Mouse (Mus musculus) small intestine, adult 2 months (tissue): ENCODE results near the gene Gm17604. TPM values are rescaled to one million over a fixed set of nuclear protein-coding genes. Genes with fewer than 3 reads are reported as not detected.

Experiments used
- H3K27ac ChIP-seq: fragments of 200-500 bp; 2 replicates; pipeline ENCODE4 v1.5.1; 2012; ENCODE audit warnings: low read depth, low read length, control low read depth, inconsistent platforms; ENCODE audit not compliant: insufficient read depth
- H3K27me3 ChIP-seq: fragments of 200-500 bp; 2 replicates; pipeline ENCODE4 v1.6.1; 2012; ENCODE audit warnings: mild to moderate bottlenecking, moderate library complexity, low read length, inconsistent platforms; ENCODE audit not compliant: control insufficient read depth, insufficient read depth
- H3K36me3 ChIP-seq: fragments of 200-500 bp; 2 replicates; pipeline ENCODE4 v1.6.1; 2012; ENCODE audit warnings: mild to moderate bottlenecking, low read length, control low read depth, inconsistent platforms; ENCODE audit not compliant: control insufficient read depth, insufficient read depth
- H3K4me1 ChIP-seq: fragments of 200-500 bp; 2 replicates; pipeline ENCODE4 v1.6.1; 2012; ENCODE audit warnings: low read length, inconsistent platforms, mixed read lengths; ENCODE audit not compliant: control insufficient read depth, insufficient read depth, insufficient read length
- H3K4me3 ChIP-seq: fragments of 200-500 bp; 2 replicates; pipeline ENCODE4 v1.5.1; 2012; ENCODE audit warnings: low read depth, mild to moderate bottlenecking, control low read depth, inconsistent platforms, low read length, moderate library complexity
- CTCF ChIP-seq: fragments of 200-500 bp; IDR thresholded peaks from 2 replicates; pipeline ENCODE4 v1.5.1; 2012; ENCODE audit warnings: low read depth, mild to moderate bottlenecking, control low read depth, inconsistent platforms, low read length, moderate library complexity, mixed read lengths; ENCODE audit not compliant: insufficient replicate concordance, insufficient read length; ENCODE audit errors: extremely low read depth
- POLR2A ChIP-seq: fragments of 200-500 bp; IDR thresholded peaks from 2 replicates; pipeline ENCODE4 v1.6.1; 2012; ENCODE audit warnings: low read depth, mild to moderate bottlenecking, control low read depth, inconsistent platforms, low read length, moderate library complexity
- WGBS: fragments of 180-500 bp; shearing (Covaris S2); methylation state at CpG from one replicate; pipeline ENCODE4 v1.1.7; 2018; 5-methylcytosine and 5-hydroxymethylcytosine counted together
- polyA plus RNA-seq: library from polyadenylated mRNA; depleted of rRNA; stranded (reverse); fragments of >200 nt; gene quantifications from 2 replicates; pipeline ENCODE4 v1.2.3, GENCODE M21; 2012; rRNA removed

Gm17604 gene
- polyA plus RNA-seq, result not detected in 2 replicates

DNA sequence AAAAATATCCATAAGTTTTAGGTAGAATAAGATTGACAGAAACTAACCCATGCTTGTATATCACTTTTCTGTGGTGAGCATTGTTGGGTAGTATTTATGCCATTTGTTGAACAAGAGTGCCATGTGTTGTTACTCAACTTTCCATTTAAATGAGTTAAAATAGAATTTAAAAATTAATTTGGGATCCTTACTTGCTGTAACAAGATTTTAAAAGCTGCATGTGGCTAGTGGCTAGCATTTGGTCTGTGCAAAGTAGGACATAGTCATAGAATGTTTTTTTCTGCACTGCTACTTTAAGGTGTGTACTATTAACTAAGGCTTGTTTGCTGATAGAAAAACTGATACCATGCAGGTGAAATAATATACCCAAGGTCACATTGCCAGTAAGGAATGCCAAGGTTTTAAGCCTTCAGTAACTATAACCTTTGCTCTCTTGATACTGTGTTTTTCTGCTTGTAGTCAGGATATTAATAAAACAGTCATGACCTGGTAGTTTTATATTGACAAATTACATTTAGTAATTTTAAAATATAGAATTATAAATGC is at the start of gene Gm17604:
Gene Gm17604, minus strand, starts transcription at position 51 of the 546 bp plus-strand sequence.
- Histone ChIP-seq H3K27me3 (no peaks in the 10 kb centered on the region), H3K27ac (no peak within 1 kb of the TSS), H3K4me1 (0 out of 2 replicates have a peak, but pooled peaks cover 2% of the 10 kb centered on the region), H3K4me3 (no peak within 1 kb of the TSS), H3K36me3 (no peaks in the 10 kb centered on the region)
- TF ChIP-seq CTCF, result no peak
- no peak for TF ChIP-seq POLR2A

DNA sequence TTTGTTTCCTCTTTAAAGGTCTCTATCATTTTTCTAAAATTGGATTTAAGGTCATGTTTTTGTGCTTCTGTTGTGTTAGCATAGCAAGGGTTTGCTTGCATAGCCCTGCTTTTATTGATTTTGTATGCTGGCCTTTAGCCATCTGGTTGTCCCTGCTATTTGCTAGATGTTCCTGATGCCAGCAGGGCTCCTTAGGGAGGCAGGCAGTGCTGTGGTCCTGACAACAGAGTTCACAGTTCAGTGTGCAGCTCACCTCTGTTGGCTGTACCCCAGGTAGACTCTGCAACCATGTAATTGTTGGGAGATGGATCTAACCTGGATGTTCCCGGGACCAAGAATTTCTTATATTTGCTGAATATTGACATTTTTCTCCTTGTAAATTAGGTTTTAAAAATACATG is 45.3 kb upstream of the Gm17604 start:
- WGBS, result 61% methylated on average over 1 of the region's 1 CpGs
- H3K4me3 ChIP-seq, result no peak overlapping the region
- no peaks in the 10 kb centered on the region for H3K27me3 ChIP-seq
- H3K36me3 ChIP-seq, result no peaks in the 10 kb centered on the region
- no peak overlapping the region for H3K27ac ChIP-seq
- H3K4me1 ChIP-seq, result no peaks in the 10 kb centered on the region
- TF ChIP-seq POLR2A, result no peak
- no peak for TF ChIP-seq CTCF

DNA sequence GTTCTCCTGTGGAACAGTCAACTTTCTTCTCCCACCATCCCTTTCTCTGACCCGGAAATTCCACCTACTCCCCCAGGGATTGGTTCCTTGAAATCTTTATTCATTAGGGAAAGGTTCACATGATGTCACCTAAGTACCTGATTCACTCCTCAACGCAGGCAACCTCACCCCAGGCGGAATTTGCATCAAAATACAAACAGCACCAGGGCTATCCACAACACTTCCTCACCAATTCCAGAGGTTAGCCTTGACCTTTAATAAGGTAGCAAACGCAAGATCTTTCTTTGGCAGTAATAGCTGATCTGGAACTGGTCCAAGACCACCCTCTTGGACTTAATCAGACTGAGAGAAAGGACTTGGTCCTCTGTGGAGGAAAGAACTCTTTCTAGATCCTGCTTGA is 1.5 kb downstream of the Gm17604 start:
- Histone ChIP-seq H3K27me3 (no peaks in the 10 kb centered on the region), H3K27ac (no peak overlapping the region), H3K4me1 (0 out of 2 replicates have a peak, but pooled peaks cover 2% of the 10 kb centered on the region), H3K36me3 (no peaks in the 10 kb centered on the region), H3K4me3 (no peak overlapping the region)
- TF ChIP-seq POLR2A (no peak), CTCF (no peak)
- WGBS, result 35% methylated on average over 4 of the region's 4 CpGs

DNA sequence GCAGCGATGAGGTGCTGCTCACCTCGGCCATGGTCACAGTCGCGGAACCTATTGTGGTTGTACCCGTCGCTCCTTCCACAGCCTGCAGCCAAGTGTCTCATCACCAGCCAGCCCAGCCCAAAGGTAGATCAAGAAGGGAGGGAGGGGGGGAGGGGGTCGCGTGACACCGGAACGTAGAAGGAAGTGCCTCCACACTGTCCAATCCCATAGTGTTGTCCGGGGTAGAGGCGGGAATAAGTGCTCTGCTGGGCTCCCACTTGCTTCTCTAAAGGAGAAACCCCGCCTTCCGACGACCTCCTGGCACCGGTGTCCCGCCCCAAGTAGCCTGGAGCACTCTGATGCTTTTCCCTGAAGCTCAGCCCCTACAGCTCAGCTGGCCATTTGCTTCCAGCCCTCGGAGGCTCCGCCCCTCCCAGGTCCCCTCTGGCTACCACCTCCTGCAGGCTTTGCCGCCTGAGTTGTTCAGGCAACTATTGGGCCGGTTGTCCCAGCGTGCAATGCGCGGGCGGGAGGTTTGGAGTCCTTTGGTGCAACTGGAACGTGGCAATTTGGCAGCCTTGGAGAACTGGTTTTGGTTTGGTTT is 24.3 kb downstream of the Gm17604 start, which contains the start of the genes Mospd2 and Fancb:
Gene Mospd2, minus strand, starts transcription at position 183 of the 583 bp plus-strand sequence.
Gene Fancb, plus strand, starts transcription at position 400 of the 583 bp plus-strand sequence.
- Histone ChIP-seq H3K36me3 (no peaks in the 10 kb centered on the region), H3K27me3 (no peaks in the 10 kb centered on the region), H3K4me1 (no peaks in the 10 kb centered on the region), H3K27ac (peak within 1 kb of the TSS; percentile 19), H3K4me3 (peak within 1 kb of the TSS; percentile 92)
- peak; percentile 36; the same call in 1 of the 2 replicates for TF ChIP-seq POLR2A
- no peak for TF ChIP-seq CTCF
- 3% methylated on average over 26 of the region's 26 CpGs for WGBS

DNA sequence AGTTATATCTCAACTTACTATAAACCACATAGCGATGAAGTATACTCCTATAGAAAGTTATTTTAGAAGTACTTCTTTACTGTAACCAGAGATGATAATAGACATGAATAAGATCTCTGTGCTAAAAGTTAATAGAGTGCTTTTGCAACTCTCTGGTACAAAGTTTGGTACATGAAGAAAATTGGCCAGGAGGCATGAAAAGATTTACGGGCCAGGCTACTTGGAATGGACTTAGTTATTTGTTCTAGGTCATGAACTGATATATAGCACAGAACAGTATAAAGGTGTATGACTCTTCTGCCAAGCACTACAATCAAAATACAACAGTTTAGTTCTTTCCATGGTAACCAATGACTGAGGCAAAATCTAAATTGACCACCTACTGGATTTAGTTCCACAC is 25.8 kb downstream of the Gm17604 start:
- no peaks in the 10 kb centered on the region for H3K27me3 ChIP-seq
- TF ChIP-seq POLR2A (no peak), CTCF (no peak)
- H3K36me3 ChIP-seq, result no peaks in the 10 kb centered on the region
- WGBS, result 83% methylated on average over 2 of the region's 2 CpGs
- no peak overlapping the region for H3K4me3 ChIP-seq
- no peak overlapping the region for H3K27ac ChIP-seq
- H3K4me1 ChIP-seq, result no peaks in the 10 kb centered on the region

DNA sequence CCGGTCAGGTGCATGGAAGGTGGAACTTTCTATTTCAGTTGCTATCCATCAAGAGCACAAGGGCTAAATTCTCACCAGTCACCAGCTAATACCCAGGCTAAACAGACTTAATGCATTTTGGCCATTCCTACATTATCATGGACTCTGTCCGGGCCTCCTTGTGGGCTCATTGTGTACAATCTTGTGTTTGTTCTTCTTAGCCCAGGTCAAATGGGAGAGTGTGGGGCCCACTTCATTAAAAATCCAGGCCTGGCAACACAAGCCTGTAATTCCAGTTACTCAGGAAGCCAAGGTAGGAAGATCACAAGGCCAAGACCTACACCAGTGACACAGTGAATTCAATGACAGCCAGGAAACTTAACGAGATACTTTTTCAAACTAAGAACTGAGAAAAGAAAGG is 33.4 kb downstream of the Gm17604 start:
- WGBS, result 62% methylated on average over 3 of the region's 3 CpGs
- no peak overlapping the region for H3K4me3 ChIP-seq
- no peak overlapping the region for H3K27ac ChIP-seq
- H3K27me3 ChIP-seq, result no peaks in the 10 kb centered on the region
- H3K36me3 ChIP-seq, result no peaks in the 10 kb centered on the region
- TF ChIP-seq CTCF (no peak), POLR2A (no peak)
- no peaks in the 10 kb centered on the region for H3K4me1 ChIP-seq

DNA sequence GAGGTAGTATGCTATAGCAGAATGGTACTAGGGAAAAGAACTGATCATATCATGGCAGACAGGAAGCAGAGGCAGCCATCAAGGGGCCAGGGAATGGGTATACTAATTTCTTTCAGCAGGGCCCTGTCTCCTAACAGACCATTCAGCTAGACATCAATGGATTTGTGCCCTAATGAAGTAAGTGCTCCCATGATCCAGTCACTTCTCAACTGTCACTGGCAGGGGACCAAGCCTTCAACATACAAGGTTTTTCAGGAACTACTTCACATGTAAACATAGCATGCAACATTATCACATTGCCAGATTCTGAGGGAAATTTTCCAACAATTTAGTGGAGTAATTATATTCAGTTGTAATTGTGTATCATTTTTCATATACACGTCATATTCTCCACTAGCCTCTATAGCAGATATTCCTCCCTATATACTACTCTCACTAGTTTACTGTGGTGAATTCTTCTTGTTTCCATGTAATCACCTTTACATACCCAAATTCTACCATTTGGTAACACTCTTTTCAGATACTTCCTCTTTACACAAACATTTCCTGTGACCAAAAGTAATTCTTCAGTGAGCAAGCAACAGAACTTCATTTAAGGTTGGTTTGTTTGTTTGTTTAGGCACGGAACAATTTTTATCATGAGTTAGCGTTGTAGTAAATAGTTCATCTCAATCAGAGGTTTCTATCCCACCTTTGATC is 38.7 kb downstream of the Gm17604 start:
- Histone ChIP-seq H3K27me3 (no peaks in the 10 kb centered on the region), H3K4me3 (no peak overlapping the region), H3K36me3 (0 out of 2 replicates have a peak, but pooled peaks cover 5% of the 10 kb centered on the region), H3K4me1 (no peaks in the 10 kb centered on the region), H3K27ac (no peak overlapping the region)
- WGBS, result 75% methylated on average over 3 of the region's 3 CpGs
- TF ChIP-seq CTCF, result no peak
- TF ChIP-seq POLR2A, result no peak

Other genes with a start within 250 kb of the Gm17604 start
- 0.53 and 0.70 TPM in 2 replicates for gene Mospd2, start 24.5 kb downstream of the Gm17604 start, polyA plus RNA-seq
- 0.05 TPM in 2 replicates for gene Fancb, start 24.2 kb downstream of the Gm17604 start, polyA plus RNA-seq